Mouse (Mus musculus) brain, embryonic 14.5 days (tissue): Measurements from ENCODE around the gene Slc35a2.

Experiments used
- CTCF ChIP-seq: fragments of 200-500 bp; IDR thresholded peaks from 2 replicates; pipeline ENCODE4 v1.5.1; 2012; ENCODE audit warnings: inconsistent platforms, mild to moderate bottlenecking, moderate library complexity, borderline replicate concordance; ENCODE audit not compliant: insufficient read depth, insufficient read length; ENCODE audit errors: extremely low read depth
- POLR2A ChIP-seq: fragments of 200-500 bp; IDR thresholded peaks from 2 replicates; pipeline ENCODE4 v1.6.1; 2012; ENCODE audit warnings: mild to moderate bottlenecking, inconsistent platforms, borderline replicate concordance; ENCODE audit not compliant: poor library complexity, insufficient read depth, insufficient read length, severe bottlenecking; ENCODE audit errors: extremely low read depth

DNA sequence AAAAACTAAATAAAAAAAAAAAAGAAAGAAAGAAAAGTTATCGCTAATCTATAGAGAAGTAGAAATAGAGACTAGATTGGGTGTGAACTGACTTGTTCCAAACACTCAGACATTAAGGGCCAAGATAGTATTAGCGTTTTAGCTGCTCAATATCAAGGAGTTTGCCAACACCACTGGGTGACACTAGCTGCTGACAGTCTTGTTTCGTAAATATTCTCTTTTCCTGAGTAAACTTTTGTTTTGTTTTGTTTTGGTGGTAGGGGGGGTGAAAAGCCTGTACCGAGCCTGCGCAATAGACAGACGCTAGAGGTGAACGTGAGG is 43.0 kb upstream of the Slc35a2 start:
- TF ChIP-seq POLR2A (no peak), CTCF (no peak)
